Mouse (Mus musculus): ENCODE data around the gene Bpi.

The Bpi gene

GRCm38 (mm10) chr2:158295700-158296099 lies 37.8 kb downstream of the Bpi start:
- peak; percentile 14 for DNase-seq (ENCODE audit: low spot score)

GRCm38 (mm10) chr2:158299203-158299602 lies 41.3 kb downstream of the Bpi start:
- no peak for DNase-seq (ENCODE audit: low spot score)

GRCm38 (mm10) chr2:158299731-158300130 lies 41.8 kb downstream of the Bpi start:
- DNase-seq (ENCODE audit: low spot score), result no peak

GRCm38 (mm10) chr2:158302807-158303206 lies 44.9 kb downstream of the Bpi start:
- DNase-seq (ENCODE audit: low spot score), result no peak

GRCm38 (mm10) chr2:158305948-158306695 lies 48.2 kb downstream of the Bpi start, which contains the start of gene Lbp:
Gene Lbp (plus strand): TSS chr2:158306493.
- DNase-seq (ENCODE audit: low spot score), result no peak

GRCm38 (mm10) chr2:158306696-158307049 lies 48.8 kb downstream of the Bpi start:
- DNase-seq (ENCODE audit: low spot score), result no peak

GRCm38 (mm10) chr2:158308276-158308675 lies 50.4 kb downstream of the Bpi start:
- DNase-seq (ENCODE audit: low spot score), result no peak

- no peak for DNase-seq (ENCODE audit: low spot score)
Measured at GRCm38 (mm10) chr2:158313089-158313488, 55.2 kb downstream of the Bpi start.

GRCm38 (mm10) chr2:158316371-158316770 lies 58.5 kb downstream of the Bpi start:
- no peak for DNase-seq (ENCODE audit: low spot score)

GRCm38 (mm10) chr2:158317026-158317425 lies 59.1 kb downstream of the Bpi start:
- peak; percentile 40 for DNase-seq (ENCODE audit: low spot score)

GRCm38 (mm10) chr2:158321596-158321995 lies 63.7 kb downstream of the Bpi start:
- no peak for DNase-seq (ENCODE audit: low spot score)

- no peak for DNase-seq (ENCODE audit: low spot score)
Measured at GRCm38 (mm10) chr2:158322845-158323244, 65.0 kb downstream of the Bpi start.

GRCm38 (mm10) chr2:158324531-158325190 lies 66.8 kb downstream of the Bpi start:
- DNase-seq (ENCODE audit: low spot score), result no peak

GRCm38 (mm10) chr2:158325609-158326008 lies 67.7 kb downstream of the Bpi start:
- no peak for DNase-seq (ENCODE audit: low spot score)

Data from left cerebral cortex, adult 11 months (tissue).